Mouse (Mus musculus) ES-E14 (cell line): ENCODE data around the gene Ppp1r17.

ENCODE experiments used
- CHD2 ChIP-seq: IDR thresholded peaks from 2 replicates; pipeline ENCODE4 v1.6.1; 2014; ENCODE audit warnings: mild to moderate bottlenecking, low read depth, low read length, inconsistent platforms
- MAFK ChIP-seq: IDR thresholded peaks from 2 replicates; pipeline ENCODE4 v1.6.1; 2014; ENCODE audit warnings: mild to moderate bottlenecking, low read depth, low read length, inconsistent platforms; ENCODE audit not compliant: insufficient read depth
- ZC3H11A ChIP-seq: IDR thresholded peaks from 2 replicates; pipeline ENCODE4 v1.6.1; 2012; ENCODE audit warnings: low read depth, mild to moderate bottlenecking, inconsistent platforms, low read length, borderline replicate concordance
- ZNF384 ChIP-seq: IDR thresholded peaks from 2 replicates; pipeline ENCODE4 v1.6.1; 2012; ENCODE audit warnings: low read depth, low read length, inconsistent platforms

DNA sequence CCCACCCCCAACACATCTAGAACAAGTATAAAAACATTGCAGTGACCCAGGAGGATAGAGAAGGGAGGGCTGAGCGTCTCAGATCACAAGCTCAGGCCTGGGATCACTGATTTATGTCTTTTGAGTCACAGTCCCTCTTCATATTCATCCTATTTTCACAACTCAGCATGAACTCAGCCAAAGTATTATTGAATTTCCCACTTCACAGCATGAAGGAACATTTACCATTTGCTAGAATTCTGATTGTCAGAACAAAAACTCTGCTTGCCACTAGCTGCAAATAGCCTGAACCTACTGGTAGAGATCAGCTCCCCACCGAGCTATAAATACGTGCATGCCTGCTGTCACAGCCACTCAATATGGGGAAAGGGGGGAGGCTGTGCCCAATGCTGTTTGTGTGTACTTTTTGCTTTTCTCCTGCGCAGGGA, 59.1 kb downstream of the Ppp1r17 start:
- TF ChIP-seq ZNF384 (no peak), CHD2 (no peak), MAFK (no peak), ZC3H11A (no peak)
